Mouse (Mus musculus): ENCODE measurements at regions not wholly inside any gene's neighbourhood (a gene's known extent, or its start where the extent isn't known, plus 50 kb on each side); places are given as distances from the start of the nearest gene placed in this dataset.
A peak's percentile ranks its signal among the peaks of the same experiment; 100 is the strongest.
"Not testable (repeated sequence)": the region's sequence is repeated elsewhere in the genome, so short reads cannot be mapped to it uniquely, and the experiment has no call there.

DNA sequence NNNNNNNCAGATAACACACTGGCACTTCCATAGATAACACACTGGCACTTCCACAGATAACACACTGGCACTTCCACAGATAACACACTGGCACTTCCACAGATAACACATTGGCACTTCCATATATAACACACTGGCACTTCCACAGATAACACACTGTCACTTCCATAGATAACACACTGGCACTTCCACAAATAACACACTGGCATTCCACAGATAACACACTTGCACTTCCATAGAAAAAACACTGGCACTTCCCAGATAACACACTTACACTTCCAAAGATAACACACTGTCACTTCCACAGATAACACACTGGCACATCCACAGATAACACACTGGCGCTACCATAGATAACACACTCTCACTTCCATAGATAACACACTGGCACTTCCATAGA, 105.7 kb upstream of the Afdn start:
- H3K4me3 ChIP-seq (ENCODE audit: insufficient read depth in 1 of 2, low read depth in 2 of 2, low read length in 2 of 2); H3K9me3 ChIP-seq (ENCODE audit: control insufficient read depth, low read length); ATAC-seq (ENCODE audit: insufficient read depth); H3K27ac ChIP-seq; H3K9ac ChIP-seq (replicated peaks); H3K27me3 ChIP-seq (ENCODE audit: control insufficient read depth, insufficient read depth, low read length); H3K4me2 ChIP-seq (ENCODE audit: low read depth); H3K4me1 ChIP-seq (replicated peaks; ENCODE audit: control insufficient read depth in 2 of 2, insufficient read depth in 2 of 2, low read length in 1 of 2); H3K36me3 ChIP-seq (replicated peaks; ENCODE audit: control insufficient read depth, insufficient read depth, low read depth): not testable (repeated sequence)
- DNase-seq (ENCODE audit: low read depth in 3 of 3, low spot score in 3 of 3), result peak in 1 of 3 experiments; percentile 29
- WGBS (ENCODE audit: insufficient replicate concordance), result 44% methylated on average over 1 of the region's 1 CpGs

GRCm38 (mm10) chr17:13656065-13656464, 104.3 kb upstream of the Afdn start:
- no peak overlapping the region for H3K27ac ChIP-seq

DNA sequence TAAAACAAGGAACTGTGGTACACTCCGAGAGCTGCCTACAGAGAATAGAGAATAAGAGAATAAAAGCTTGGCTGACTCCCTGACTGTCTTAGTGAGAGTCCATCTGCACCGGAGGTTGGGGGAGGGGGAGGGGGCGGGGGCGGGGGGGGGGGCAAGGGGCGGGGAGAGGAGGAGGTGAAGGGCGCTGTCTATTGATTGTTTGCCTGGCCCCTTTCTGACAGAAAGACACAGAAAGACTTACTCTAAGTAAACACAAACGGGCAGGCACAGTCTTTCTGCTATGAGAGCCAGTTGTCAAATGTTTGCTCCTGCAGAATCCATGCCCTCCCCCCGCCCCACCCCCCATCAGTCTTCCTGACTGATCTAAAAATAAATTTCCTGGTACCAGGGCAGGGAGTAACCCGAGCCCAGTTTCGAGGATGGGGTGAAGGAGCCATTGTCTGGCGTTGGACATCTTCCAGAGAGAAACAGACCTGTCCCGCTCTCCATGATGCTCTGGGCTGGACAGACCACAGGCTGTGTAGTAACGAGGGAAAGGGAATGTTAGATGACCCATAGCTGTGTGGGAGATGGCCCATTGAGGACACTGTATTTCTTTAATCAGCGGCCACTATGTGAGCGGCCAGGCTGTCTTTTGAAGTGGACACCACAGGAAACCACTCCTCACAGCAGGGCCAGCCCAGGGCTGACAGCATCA, 103.7 kb upstream of the Afdn start:
- Histone ChIP-seq H3K9me3 (ENCODE audit: control insufficient read depth, low read length) (no peaks in the 10 kb centered on the region), H3K27ac (no peak overlapping the region), H3K4me3 (ENCODE audit: insufficient read depth in 1 of 2, low read depth in 2 of 2, low read length in 2 of 2) (no peak overlapping the region), H3K27me3 (ENCODE audit: control insufficient read depth, insufficient read depth, low read length) (no peaks in the 10 kb centered on the region), H3K36me3 (replicated peaks; ENCODE audit: control insufficient read depth, insufficient read depth, low read depth) (no peaks in the 10 kb centered on the region), H3K4me1 (replicated peaks; ENCODE audit: control insufficient read depth in 2 of 2, insufficient read depth in 2 of 2, low read length in 1 of 2) (peaks cover 0 to 7% of the 10 kb centered on the region in 2 experiments; a peak in 2 of 4 replicates), H3K9ac (replicated peaks) (no peak overlapping the region), H3K4me2 (ENCODE audit: low read depth) (peak overlapping the region; percentile 24)
- 5% methylated on average over 15 of the region's 15 CpGs for WGBS (ENCODE audit: insufficient replicate concordance)
- DNase-seq (ENCODE audit: low read depth in 3 of 3, low spot score in 3 of 3), result no peak
- peak; percentile 62; the same call in 1 of the 2 replicates for ATAC-seq (ENCODE audit: insufficient read depth)
- TF ChIP-seq CTCF (IDR thresholded peaks at IDR 0.05; ENCODE audit: low read depth), result no peak
- TF ChIP-seq EP300 (IDR thresholded peaks at IDR 0.05; ENCODE audit: low read depth), result no peak

More at GRCm38 (mm10) chr17:13656065-13656464, 104.3 kb upstream of the Afdn start:
- Histone ChIP-seq H3K4me1 (replicated peaks; ENCODE audit: control insufficient read depth in 2 of 2, insufficient read depth in 2 of 2, low read length in 1 of 2) (peaks cover 0 to 2% of the 10 kb centered on the region in 2 experiments; a peak in 1 of 4 replicates), H3K27me3 (ENCODE audit: control insufficient read depth, insufficient read depth, low read length) (no peaks in the 10 kb centered on the region), H3K36me3 (replicated peaks; ENCODE audit: control insufficient read depth, insufficient read depth, low read depth) (no peaks in the 10 kb centered on the region), H3K9ac (replicated peaks) (no peak overlapping the region), H3K9me3 (ENCODE audit: control insufficient read depth, low read length) (no peaks in the 10 kb centered on the region), H3K4me3 (ENCODE audit: insufficient read depth in 1 of 2, low read depth in 2 of 2, low read length in 2 of 2) (no peak overlapping the region), H3K4me2 (ENCODE audit: low read depth) (peak overlapping the region; percentile 8; the same call in 1 of the 2 replicates)
- DNase-seq (ENCODE audit: low read depth in 3 of 3, low spot score in 3 of 3), result no peak
- 22% methylated on average over 3 of the region's 3 CpGs for WGBS (ENCODE audit: insufficient replicate concordance)
- no peak for ATAC-seq (ENCODE audit: insufficient read depth)
- no peak for TF ChIP-seq EP300 (IDR thresholded peaks at IDR 0.05; ENCODE audit: low read depth)
- no peak for TF ChIP-seq CTCF (IDR thresholded peaks at IDR 0.05; ENCODE audit: low read depth)

GRCm38 (mm10) chr17:13657182-13657562, 103.2 kb upstream of the Afdn start:
- Histone ChIP-seq H3K27ac (no peak overlapping the region), H3K4me1 (replicated peaks; ENCODE audit: control insufficient read depth in 2 of 2, insufficient read depth in 2 of 2, low read length in 1 of 2) (peaks cover 0 to 7% of the 10 kb centered on the region in 2 experiments; a peak in 2 of 4 replicates), H3K36me3 (replicated peaks; ENCODE audit: control insufficient read depth, insufficient read depth, low read depth) (no peaks in the 10 kb centered on the region), H3K9ac (replicated peaks) (no peak overlapping the region), H3K27me3 (ENCODE audit: control insufficient read depth, insufficient read depth, low read length) (no peaks in the 10 kb centered on the region), H3K4me2 (ENCODE audit: low read depth) (peak overlapping the region; percentile 24; the same call in 1 of the 2 replicates), H3K9me3 (ENCODE audit: control insufficient read depth, low read length) (no peaks in the 10 kb centered on the region), H3K4me3 (ENCODE audit: insufficient read depth in 1 of 2, low read depth in 2 of 2, low read length in 2 of 2) (no peak overlapping the region)
- DNase-seq (ENCODE audit: low read depth in 3 of 3, low spot score in 3 of 3), result no peak
- no peak for TF ChIP-seq EP300 (IDR thresholded peaks at IDR 0.05; ENCODE audit: low read depth)
- TF ChIP-seq CTCF (IDR thresholded peaks at IDR 0.05; ENCODE audit: low read depth), result no peak
- no peak for ATAC-seq (ENCODE audit: insufficient read depth)
- WGBS (ENCODE audit: insufficient replicate concordance), result 39% methylated on average over 10 of the region's 10 CpGs

GRCm38 (mm10) chr17:13657656-13658292, 102.6 kb upstream of the Afdn start:
- Histone ChIP-seq H3K4me3 (ENCODE audit: insufficient read depth in 1 of 2, low read depth in 2 of 2, low read length in 2 of 2) (no peak overlapping the region), H3K4me2 (ENCODE audit: low read depth) (no peak overlapping the region), H3K4me1 (replicated peaks; ENCODE audit: control insufficient read depth in 2 of 2, insufficient read depth in 2 of 2, low read length in 1 of 2) (peaks cover 0 to 7% of the 10 kb centered on the region in 2 experiments; a peak in 2 of 4 replicates), H3K9ac (replicated peaks) (no peak overlapping the region), H3K9me3 (ENCODE audit: control insufficient read depth, low read length) (no peaks in the 10 kb centered on the region), H3K36me3 (replicated peaks; ENCODE audit: control insufficient read depth, insufficient read depth, low read depth) (no peaks in the 10 kb centered on the region), H3K27ac (no peak overlapping the region), H3K27me3 (ENCODE audit: control insufficient read depth, insufficient read depth, low read length) (no peaks in the 10 kb centered on the region)
- no peak for TF ChIP-seq CTCF (IDR thresholded peaks at IDR 0.05; ENCODE audit: low read depth)
- TF ChIP-seq EP300 (IDR thresholded peaks at IDR 0.05; ENCODE audit: low read depth), result no peak
- 61% methylated on average over 9 of the region's 9 CpGs for WGBS (ENCODE audit: insufficient replicate concordance)
- ATAC-seq (ENCODE audit: insufficient read depth), result no peak
- DNase-seq (ENCODE audit: low read depth in 3 of 3, low spot score in 3 of 3), result no peak

All from liver, embryonic 14.5 days (tissue).